Mouse (Mus musculus): ENCODE data around the gene Esyt2.

DNA sequence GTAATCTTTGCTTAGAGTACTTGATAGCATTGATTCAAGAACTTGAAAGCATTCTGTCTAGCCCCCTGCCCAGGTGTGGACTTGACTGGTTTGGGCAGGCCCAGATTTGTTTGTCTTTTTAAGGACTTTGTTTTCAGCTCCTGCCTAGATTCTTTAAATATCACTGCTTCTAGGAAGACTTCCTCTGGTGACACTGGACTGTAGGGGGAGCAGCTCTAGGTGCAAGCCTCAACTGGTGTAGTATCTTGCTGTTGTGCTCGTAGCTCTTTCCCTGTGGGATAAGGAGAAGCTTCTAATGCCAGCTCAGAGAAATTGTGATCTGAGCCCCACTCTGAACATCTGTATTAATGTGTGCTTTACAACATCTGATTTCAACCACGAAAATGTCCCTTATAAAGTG lies 113.3 kb downstream of the Esyt2 start:
- TF ChIP-seq POLR2A (IDR thresholded peaks at IDR 0.05; ENCODE audit: borderline replicate concordance, low read depth, low read length) (no peak), CTCF (IDR thresholded peaks at IDR 0.05; ENCODE audit: low read depth, low read length) (no peak)

All from bone marrow macrophage, adult 2 months (primary cell).